Comparison of ENCODE assay signal across 14 mouse cellular contexts in the genomic region with DNA sequence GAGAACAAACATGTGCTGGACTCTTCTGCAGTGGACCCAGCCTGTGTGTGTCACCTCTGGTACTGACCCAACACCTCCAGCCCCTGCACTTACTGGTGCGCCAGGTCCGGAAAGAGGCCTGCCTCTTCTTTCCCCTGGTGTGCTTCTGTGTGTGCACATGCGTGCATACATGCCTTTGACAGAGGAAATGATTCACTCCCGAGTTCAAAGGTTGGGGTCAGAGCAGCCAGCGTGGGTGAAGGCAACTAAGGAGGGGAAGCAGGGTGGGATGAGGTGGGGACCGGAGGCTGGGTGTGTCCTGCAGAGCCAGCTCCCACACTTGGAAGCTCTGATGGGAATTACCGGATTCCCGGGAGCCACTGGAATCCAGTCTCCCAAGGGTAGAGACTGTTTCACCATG. TPM values are rescaled to one million over a fixed set of nuclear protein-coding genes. Genes with fewer than 3 reads are reported as not detected.
DNase-seq lines count a peak whose midpoint lies in the region; TF ChIP-seq lines count a peak whose summit lies in the region.
"Had no signal": no experiment of that assay in that cellular context is flagged by ENCODE, and none has a peak within 500 bp of the region (broad histone marks: within the 10 kb centered on the region; RNA-seq: fewer than 3 reads in every experiment).

No protein-coding gene starts in this region.

- DNase-seq in gastrocnemius, adult 2 months: no peak
- DNase-seq in gastrocnemius, postnatal 36 days: no peak
- peak; percentile 51 for DNase-seq in kidney, postnatal 10 days
- no peak for DNase-seq in kidney, adult 18-20 months
- DNase-seq in T-cell, adult 2 months (ENCODE audit: low spot score): peak; percentile 28
- peak; percentile 60 for DNase-seq in thymus, postnatal 14 days
- no peak for DNase-seq in B cell, adult 2 months
- no peak for DNase-seq in left cerebral cortex, postnatal 4 days
- DNase-seq: adrenal gland, postnatal 25 days; cerebellum, postnatal 10 days; lung, embryonic 14.5 days; right cerebral cortex, postnatal 14 days had no signal

- peak overlapping the region; percentile 81 for H3K27ac ChIP-seq in gastrocnemius, adult 2 months
- H3K27ac ChIP-seq: hindbrain, embryonic 15.5 days; midbrain, embryonic 15.5 days had no signal

- TF ChIP-seq CTCF in gastrocnemius, adult 2 months (IDR thresholded peaks at IDR 0.05): no peak

- no peak overlapping the region for H3K4me3 ChIP-seq in gastrocnemius, adult 2 months
- H3K4me3 ChIP-seq: hindbrain, embryonic 15.5 days; midbrain, embryonic 15.5 days had no signal

- intact Hi-C loops in gastrocnemius, adult 2 months (cut with DNase I): loop anchor here (2.0 kb wide), 1 partner anchor 19 kb away; no protein-coding TSS in a partner anchor
- intact Hi-C loops in gastrocnemius, postnatal 36 days (cut with DNase I): no loop called here
- intact Hi-C loops in left cerebral cortex, postnatal 4 days (cut with DNase I): loop anchor here (10.0 kb wide), 1 partner anchor 579 kb away; a partner anchor contains a TSS

RNA-seq across cellular contexts. Expression of a gene that starts 46.8 kb away (rescaled TPM):
- total RNA-seq in gastrocnemius, adult 2 months (2021): 10 to 100 TPM; 11.5 to 13.6 TPM
- total RNA-seq in gastrocnemius, postnatal 36 days (2021): 10 to 100 TPM; 11.3 to 14.2 TPM
- total RNA-seq in left cerebral cortex, postnatal 4 days (2021): 100 to 1,000 TPM in 1 of 2 experiments, 10 to 100 TPM in 1; 94.9 to 103 TPM

Comparison
In these comparisons a context has a peak if more than half of its experiments do, and no peak if none do; other contexts are left out.
1. DNase-seq: peak in kidney, postnatal 10 days (single experiment), T-cell, adult 2 months (single experiment) and thymus, postnatal 14 days (single experiment); none in gastrocnemius, adult 2 months (single experiment), gastrocnemius, postnatal 36 days (0 of 2), kidney, adult 18-20 months (single experiment), B cell, adult 2 months (0 of 2) and left cerebral cortex, postnatal 4 days (single experiment).
2. RNA of a gene that starts 46.8 kb away (total RNA-seq): 94.9 to 103 TPM in left cerebral cortex, postnatal 4 days; 11.3 to 14.2 TPM in gastrocnemius, postnatal 36 days and 11.5 to 13.6 TPM in gastrocnemius, adult 2 months; every median in the first group is over 4 times any median in the second.